In the genomic region with DNA sequence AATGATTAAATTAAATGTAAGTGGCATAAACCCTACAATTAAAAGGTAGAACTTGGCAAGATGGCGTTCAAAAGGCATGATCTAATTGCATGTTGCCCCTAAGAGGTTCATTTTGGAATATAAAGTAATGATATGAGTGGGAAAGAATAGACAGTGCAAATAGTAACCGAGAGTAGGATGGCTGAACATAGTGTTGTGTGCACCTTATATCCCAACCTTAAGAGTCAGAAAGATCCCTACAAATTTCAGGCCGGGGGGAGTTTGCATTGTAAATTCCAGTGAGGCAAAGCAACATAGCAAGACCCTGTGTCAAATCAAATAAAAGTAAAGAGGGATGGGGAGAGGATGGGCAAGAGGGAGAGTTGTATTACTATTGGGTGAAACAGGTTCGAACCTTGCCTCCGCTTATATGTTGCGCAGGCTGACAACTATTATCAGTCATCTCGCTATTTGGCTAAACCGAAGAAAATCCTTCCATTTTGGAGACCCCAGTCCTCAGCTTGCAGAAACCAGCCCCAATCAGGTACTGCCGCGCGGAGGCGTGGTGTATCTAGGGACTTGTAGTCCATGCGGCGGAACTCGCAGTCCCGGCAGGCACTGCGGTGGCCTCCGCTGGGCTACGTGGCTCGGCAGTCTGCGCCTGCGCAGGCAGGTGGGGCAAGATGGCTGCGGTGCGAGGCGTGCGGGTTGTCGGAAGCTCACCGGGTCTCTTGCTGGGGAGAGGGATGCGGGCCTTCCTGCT, we compare ENCODE assay signal across 8 mouse cellular contexts. TPM values are rescaled to one million over a fixed set of nuclear protein-coding genes. Genes with fewer than 3 reads are reported as not detected.
DNase-seq lines count a peak whose midpoint lies in the region; TF ChIP-seq lines count a peak whose summit lies in the region.

No protein-coding gene starts in this region.

- peak; percentile 11; the same call in 1 of the 2 replicates for TF ChIP-seq CTCF in gastrocnemius, adult 2 months (IDR thresholded peaks at IDR 0.05)

- DNase-seq in WW6 (ENCODE audit: low read depth, low spot score): peak; percentile 93
- peak; percentile 93 to 96 for DNase-seq in cerebellum, postnatal 4 days (ENCODE audit: low spot score in 2 of 2)
- DNase-seq in gastrocnemius, adult 2 months: peak; percentile 98
- DNase-seq in hindlimb bud, embryonic 11.5 days (ENCODE audit: extremely low spot score, low read depth, low spot score): peak; percentile 87
- DNase-seq in left cerebral cortex, adult 8-10 months (ENCODE audit: low spot score in 2 of 2): peak; percentile 93 to 97
- DNase-seq in right cerebral cortex, postnatal 10 days (ENCODE audit: low spot score in 2 of 2): peak; percentile 98 to 99
- DNase-seq in urinary bladder, postnatal 25 days (ENCODE audit: low spot score): peak; percentile 96

- peaks cover 48% of the 10 kb centered on the region for H3K4me1 ChIP-seq in megakaryocyte, embryonic 14.5 days

- no peaks in the 10 kb centered on the region for H3K9me3 ChIP-seq in megakaryocyte, embryonic 14.5 days

- peak overlapping the region; percentile 99 for H3K4me3 ChIP-seq in gastrocnemius, adult 2 months
- H3K4me3 ChIP-seq in megakaryocyte, embryonic 14.5 days (replicated peaks): peak overlapping the region; percentile 97

- intact Hi-C loops in gastrocnemius, adult 2 months (cut with DNase I): loop anchor here (2.0 kb wide), 1 partner anchor 22 kb away; a partner anchor contains a TSS

- H3K36me3 ChIP-seq in megakaryocyte, embryonic 14.5 days (replicated peaks; ENCODE audit: low read length): peaks cover 34% of the 10 kb centered on the region

- no peaks in the 10 kb centered on the region for H3K27me3 ChIP-seq in megakaryocyte, embryonic 14.5 days (replicated peaks)

- H3K27ac ChIP-seq in gastrocnemius, adult 2 months: peak overlapping the region; percentile 90

RNA-seq across cellular contexts. Expression of a gene that starts 7.0 kb away (rescaled TPM):
- total RNA-seq in gastrocnemius, adult 2 months (2021): 1 to 10 TPM; 5.9 to 7.1 TPM
- 10 to 100 TPM; 24.5 to 26.2 (median 25.5) TPM for total RNA-seq in left cerebral cortex, adult 8-10 months (2022)
- polyA plus RNA-seq in megakaryocyte, embryonic 14.5 days (2012; ENCODE audit: insufficient read depth, low replicate concordance): 11.6 and 13.8 TPM in 2 replicates

RNA-seq across cellular contexts. Expression of a gene that starts 19.2 kb away (rescaled TPM):
- 10 to 100 TPM; 53.3 to 77.0 TPM for total RNA-seq in gastrocnemius, adult 2 months (2021)
- 100 to 1,000 TPM; 125 to 136 (median 132) TPM for total RNA-seq in left cerebral cortex, adult 8-10 months (2022)
- polyA plus RNA-seq in megakaryocyte, embryonic 14.5 days (2012; ENCODE audit: insufficient read depth, low replicate concordance): 209 and 240 TPM in 2 replicates

RNA-seq across cellular contexts. Expression of a gene that starts 21.8 kb away (rescaled TPM):
- 10 to 100 TPM; 14.4 to 16.6 TPM for total RNA-seq in gastrocnemius, adult 2 months (2021)
- 10 to 100 TPM; 73.2 to 80.1 (median 73.8) TPM for total RNA-seq in left cerebral cortex, adult 8-10 months (2022)
- polyA plus RNA-seq in megakaryocyte, embryonic 14.5 days (2012; ENCODE audit: insufficient read depth, low replicate concordance): 64.4 and 77.7 TPM in 2 replicates

RNA-seq across cellular contexts. Expression of a gene that starts 30.1 kb away (rescaled TPM):
- 1 to 10 TPM; 9.7 to 9.9 TPM for total RNA-seq in gastrocnemius, adult 2 months (2021)
- 10 to 100 TPM; 37.7 to 49.5 (median 43.4) TPM for total RNA-seq in left cerebral cortex, adult 8-10 months (2022)
- polyA plus RNA-seq in megakaryocyte, embryonic 14.5 days (2012; ENCODE audit: insufficient read depth, low replicate concordance): 12.6 and 59.7 TPM in 2 replicates

RNA-seq across cellular contexts. Expression of a gene that starts 42.1 kb away (rescaled TPM):
- 10 to 100 TPM; 20.9 to 26.9 TPM for total RNA-seq in gastrocnemius, adult 2 months (2021)
- total RNA-seq in left cerebral cortex, adult 8-10 months (2022): 10 to 100 TPM; 39.6 to 48.5 (median 45.3) TPM
- 5.4 and 12.8 TPM in 2 replicates for polyA plus RNA-seq in megakaryocyte, embryonic 14.5 days (2012; ENCODE audit: insufficient read depth, low replicate concordance)

Comparison
In these comparisons a context has a peak if more than half of its experiments do, and no peak if none do; other contexts are left out.
1. Peak in every context shown above with its lines: DNase-seq, H3K4me3 ChIP-seq and H3K27ac ChIP-seq.
2. RNA of a gene that starts 21.8 kb away (total RNA-seq): 73.2 to 80.1 TPM in left cerebral cortex, adult 8-10 months; 14.4 to 16.6 TPM in gastrocnemius, adult 2 months; every median in the first group is over 4 times any median in the second.